Mouse (Mus musculus): ENCODE results near the gene Olfr770. TPM values are rescaled to one million over a fixed set of nuclear protein-coding genes. Genes with fewer than 3 reads are reported as not detected.
"Not testable (repeated sequence)": the region's sequence is repeated elsewhere in the genome, so short reads cannot be mapped to it uniquely, and the experiment has no call there.

Gene Olfr770
- not detected in 2 replicates for total RNA-seq (2014; rRNA removed)
- not detected in 2 replicates for polyA plus RNA-seq (2015; fragmentation: Nextera tagmentation; extraction: Ambion mirVana)

- H3K4me2 ChIP-seq (ENCODE audit: low read depth, low read length, poor library complexity, severe bottlenecking) = no peak within 1 kb of the TSS
- no peak for DNase-seq (ENCODE audit: low spot score)
- WGBS = 79% methylated on average over 2 of the region's 2 CpGs
- no peaks in the 10 kb centered on the region for H3K9me3 ChIP-seq (ENCODE audit: low read length)
- ATAC-seq (ENCODE audit: low FRiP score) = no peak
- no peaks in the 10 kb centered on the region for H3K4me1 ChIP-seq (ENCODE audit: insufficient read depth, low read length)
- no peak within 1 kb of the TSS for H3K4me3 ChIP-seq (ENCODE audit: low read depth, low read length)
- H3K27me3 ChIP-seq (ENCODE audit: insufficient read depth, low read length) = no peaks in the 10 kb centered on the region
- H3K27ac ChIP-seq (ENCODE audit: low read depth, low read length) = no peak within 1 kb of the TSS
- no peaks in the 10 kb centered on the region for H3K36me3 ChIP-seq (ENCODE audit: insufficient read depth, low read length)
- no peak within 1 kb of the TSS for H3K9ac ChIP-seq (replicated peaks; ENCODE audit: low read length, poor library complexity, severe bottlenecking)
- no peak for TF ChIP-seq CTCF (IDR thresholded peaks at IDR 0.05)
Measured at GRCm38 (mm10) chr10:129138898-129139297, at the start of gene Olfr770. TSS of gene Olfr770 (minus strand) at chr10:129138998.

- not testable (repeated sequence) for H3K4me1 ChIP-seq (ENCODE audit: insufficient read depth, low read length); H3K27ac ChIP-seq (ENCODE audit: low read depth, low read length); H3K4me3 ChIP-seq (ENCODE audit: low read depth, low read length); H3K27me3 ChIP-seq (ENCODE audit: insufficient read depth, low read length); ATAC-seq (ENCODE audit: low FRiP score); H3K36me3 ChIP-seq (ENCODE audit: insufficient read depth, low read length); H3K9ac ChIP-seq (replicated peaks; ENCODE audit: low read length, poor library complexity, severe bottlenecking); H3K4me2 ChIP-seq (ENCODE audit: low read depth, low read length, poor library complexity, severe bottlenecking); DNase-seq (ENCODE audit: low spot score); H3K9me3 ChIP-seq (ENCODE audit: low read length)
Measured at GRCm38 (mm10) chr10:129187319-129187718, 48.5 kb upstream of the Olfr770 start, which contains the start of gene Olfr773. TSS of gene Olfr773 (minus strand) at chr10:129187419.

GRCm38 (mm10) chr10:129177821-129178220 lies 39.0 kb upstream of the Olfr770 start, which contains the start of gene Olfr772:
TSS of gene Olfr772 (minus strand) at chr10:129177921.
- H3K9ac ChIP-seq (replicated peaks; ENCODE audit: low read length, poor library complexity, severe bottlenecking); H3K4me2 ChIP-seq (ENCODE audit: low read depth, low read length, poor library complexity, severe bottlenecking); H3K4me1 ChIP-seq (ENCODE audit: insufficient read depth, low read length); H3K27me3 ChIP-seq (ENCODE audit: insufficient read depth, low read length); H3K36me3 ChIP-seq (ENCODE audit: insufficient read depth, low read length); H3K9me3 ChIP-seq (ENCODE audit: low read length); ATAC-seq (ENCODE audit: low FRiP score); DNase-seq (ENCODE audit: low spot score); H3K27ac ChIP-seq (ENCODE audit: low read depth, low read length); H3K4me3 ChIP-seq (ENCODE audit: low read depth, low read length): not testable (repeated sequence)
- WGBS = 69% methylated on average over 3 of the region's 4 CpGs

GRCm38 (mm10) chr10:129164651-129165050 lies 25.9 kb upstream of the Olfr770 start, which contains the start of gene Olfr771:
TSS of gene Olfr771 (minus strand) at chr10:129164751.
- Histone ChIP-seq H3K9ac (replicated peaks; ENCODE audit: low read length, poor library complexity, severe bottlenecking) (no peak within 1 kb of the TSS), H3K4me1 (ENCODE audit: insufficient read depth, low read length) (no peaks in the 10 kb centered on the region), H3K4me2 (ENCODE audit: low read depth, low read length, poor library complexity, severe bottlenecking) (no peak within 1 kb of the TSS), H3K36me3 (ENCODE audit: insufficient read depth, low read length) (no peaks in the 10 kb centered on the region), H3K9me3 (ENCODE audit: low read length) (no peaks in the 10 kb centered on the region), H3K4me3 (ENCODE audit: low read depth, low read length) (no peak within 1 kb of the TSS), H3K27ac (ENCODE audit: low read depth, low read length) (no peak within 1 kb of the TSS), H3K27me3 (ENCODE audit: insufficient read depth, low read length) (no peaks in the 10 kb centered on the region)
- ATAC-seq (ENCODE audit: low FRiP score) = no peak
- DNase-seq (ENCODE audit: low spot score) = no peak
- no peak for TF ChIP-seq CTCF (IDR thresholded peaks at IDR 0.05)
- 88% methylated on average over 1 of the region's 1 CpGs for WGBS

- no peak for ATAC-seq (ENCODE audit: low FRiP score)
- 87% methylated on average over 2 of the region's 2 CpGs for WGBS
- Histone ChIP-seq H3K4me3 (ENCODE audit: low read depth, low read length) (no peak within 1 kb of the TSS), H3K4me1 (ENCODE audit: insufficient read depth, low read length) (no peaks in the 10 kb centered on the region), H3K36me3 (ENCODE audit: insufficient read depth, low read length) (no peaks in the 10 kb centered on the region), H3K27me3 (ENCODE audit: insufficient read depth, low read length) (no peaks in the 10 kb centered on the region), H3K4me2 (ENCODE audit: low read depth, low read length, poor library complexity, severe bottlenecking) (no peak within 1 kb of the TSS), H3K9me3 (ENCODE audit: low read length) (no peaks in the 10 kb centered on the region), H3K27ac (ENCODE audit: low read depth, low read length) (no peak within 1 kb of the TSS), H3K9ac (replicated peaks; ENCODE audit: low read length, poor library complexity, severe bottlenecking) (no peak within 1 kb of the TSS)
- no peak for DNase-seq (ENCODE audit: low spot score)
- no peak for TF ChIP-seq CTCF (IDR thresholded peaks at IDR 0.05)
Measured at GRCm38 (mm10) chr10:129117761-129118160, 21.0 kb downstream of the Olfr770 start, which contains the start of gene Olfr769. TSS of gene Olfr769 (minus strand) at chr10:129117861.

- no peaks in the 10 kb centered on the region for H3K27me3 ChIP-seq (ENCODE audit: insufficient read depth, low read length)
- no peak for TF ChIP-seq CTCF (IDR thresholded peaks at IDR 0.05)
- DNase-seq (ENCODE audit: low spot score) (no peak), ATAC-seq (ENCODE audit: low FRiP score) (no peak)
- H3K9ac ChIP-seq (replicated peaks; ENCODE audit: low read length, poor library complexity, severe bottlenecking) = no peak overlapping the region
- WGBS = 92% methylated on average over 3 of the region's 3 CpGs
- H3K27ac ChIP-seq (ENCODE audit: low read depth, low read length) = no peak overlapping the region
- no peak overlapping the region for H3K4me2 ChIP-seq (ENCODE audit: low read depth, low read length, poor library complexity, severe bottlenecking)
- H3K9me3 ChIP-seq (ENCODE audit: low read length) = no peaks in the 10 kb centered on the region
- no peaks in the 10 kb centered on the region for H3K4me1 ChIP-seq (ENCODE audit: insufficient read depth, low read length)
- no peaks in the 10 kb centered on the region for H3K36me3 ChIP-seq (ENCODE audit: insufficient read depth, low read length)
- H3K4me3 ChIP-seq (ENCODE audit: low read depth, low read length) = no peak overlapping the region
Measured at GRCm38 (mm10) chr10:129115146-129115545, 23.7 kb downstream of the Olfr770 start.
